22 mouse cellular contexts compared by ENCODE assay signal in genomic region chr2:132061884-132062283, GRCm38 (mm10). TPM values are rescaled to one million over a fixed set of nuclear protein-coding genes. Genes with fewer than 3 reads are reported as not detected.
A peak's percentile ranks its signal among the peaks of the same experiment; 100 is the strongest.
DNase-seq lines count a peak whose midpoint lies in the region; ATAC-seq and TF ChIP-seq lines count a peak whose summit lies in the region.
"Had no signal": no experiment of that assay in that cellular context is flagged by ENCODE, and none has a peak within 500 bp of the region (broad histone marks: within the 10 kb centered on the region; RNA-seq: fewer than 3 reads in every experiment).

No protein-coding gene starts in this region.

- H3K27me3 ChIP-seq in lung, postnatal 0 days (replicated peaks; ENCODE audit: insufficient read depth, low read length): no peaks in the 10 kb centered on the region
- H3K27me3 ChIP-seq: embryonic facial prominence, embryonic 13.5 days; embryonic facial prominence, embryonic 15.5 days; forebrain, embryonic 12.5 days had no signal

- no peak for TF ChIP-seq EP300 in lung, postnatal 0 days (IDR thresholded peaks at IDR 0.05)

- H3K27ac ChIP-seq in lung, postnatal 0 days (ENCODE audit: low read length): no peak overlapping the region
- H3K27ac ChIP-seq: embryonic facial prominence, embryonic 13.5 days; embryonic facial prominence, embryonic 15.5 days; forebrain, embryonic 10.5 days; forebrain, embryonic 12.5 days had no signal

- H3K9ac ChIP-seq in lung, postnatal 0 days (replicated peaks; ENCODE audit: low read depth): no peak overlapping the region
- H3K9ac ChIP-seq: embryonic facial prominence, embryonic 13.5 days; embryonic facial prominence, embryonic 15.5 days; forebrain, embryonic 12.5 days had no signal

- no peaks in the 10 kb centered on the region for H3K4me1 ChIP-seq in lung, postnatal 0 days (ENCODE audit: insufficient read depth, low read depth, low read length)
- H3K4me1 ChIP-seq: embryonic facial prominence, embryonic 13.5 days; embryonic facial prominence, embryonic 15.5 days; forebrain, embryonic 10.5 days; forebrain, embryonic 12.5 days had no signal

- peak; percentile 66 for ATAC-seq in lung, postnatal 0 days
- ATAC-seq: forebrain, embryonic 14.5 days; forebrain, embryonic 16.5 days had no signal

- no peaks in the 10 kb centered on the region for H3K9me3 ChIP-seq in lung, postnatal 0 days (ENCODE audit: low read length)
- H3K9me3 ChIP-seq: embryonic facial prominence, embryonic 13.5 days; embryonic facial prominence, embryonic 15.5 days; forebrain, embryonic 10.5 days; forebrain, embryonic 12.5 days had no signal

- no peak overlapping the region for H3K4me3 ChIP-seq in lung, postnatal 0 days (ENCODE audit: low read depth, low read length)
- H3K4me3 ChIP-seq: embryonic facial prominence, embryonic 13.5 days; embryonic facial prominence, embryonic 15.5 days; erythroblast, embryonic 14.5 days; forebrain, embryonic 10.5 days; forebrain, embryonic 12.5 days had no signal

- peak; percentile 42 for DNase-seq in lung, postnatal 0 days (ENCODE audit: low spot score)
- DNase-seq in lung, postnatal 10 days: peak; percentile 13
- DNase-seq in lung, postnatal 25 days (ENCODE audit: low spot score): peak; percentile 28
- no peak for DNase-seq in left cerebral cortex, postnatal 14 days (ENCODE audit: low spot score in 2 of 2)
- no peak for DNase-seq in ovary, adult 18-20 months (ENCODE audit: low spot score)
- DNase-seq in adipocyte (ENCODE audit: low spot score): no peak
- DNase-seq: adrenal gland, adult 8-10 months; adrenal gland, postnatal 14 days; adrenal gland, postnatal 36 days; cerebellum, adult 11-12 months; cerebellum, adult 2 months; cerebellum, adult 9-10 months; cerebellum, postnatal 10 days; cerebellum, postnatal 25 days; embryo, embryonic 11 days had no signal

- intact Hi-C loops in left cerebral cortex, postnatal 14 days (cut with DNase I): loop anchor here (5.0 kb wide), 1 partner anchor 35 kb away; no protein-coding TSS in a partner anchor

- H3K36me3 ChIP-seq in lung, postnatal 0 days (ENCODE audit: insufficient read depth, low read length): peaks cover 10% of the 10 kb centered on the region

- no peak for TF ChIP-seq CTCF in lung, postnatal 0 days (IDR thresholded peaks at IDR 0.05)

- no peak overlapping the region for H3K4me2 ChIP-seq in lung, postnatal 0 days (replicated peaks; ENCODE audit: low read depth, low read length)
- H3K4me2 ChIP-seq: embryonic facial prominence, embryonic 13.5 days; embryonic facial prominence, embryonic 15.5 days; forebrain, embryonic 12.5 days had no signal

- WGBS in lung, postnatal 0 days: 74% methylated on average over 11 of the region's 11 CpGs

RNA-seq across cellular contexts. Expression of gene Rassf2, which starts 31.8 kb away (rescaled TPM):
- 10.0 and 15.2 TPM in 2 replicates for polyA plus RNA-seq in lung, postnatal 0 days (2015; fragmentation: Nextera tagmentation; extraction: Ambion mirVana)
- 10 to 100 TPM; 32.6 to 34.5 TPM for total RNA-seq in left cerebral cortex, postnatal 14 days (2021)

Comparison
In these comparisons a context has a peak if more than half of its experiments do, and no peak if none do; other contexts are left out.
1. DNase-seq: peak in lung, postnatal 0 days (single experiment), lung, postnatal 10 days (single experiment) and lung, postnatal 25 days (single experiment); none in left cerebral cortex, postnatal 14 days (0 of 2), ovary, adult 18-20 months (single experiment) and adipocyte (single experiment).